Mouse (Mus musculus): ENCODE results near the gene 4933436I01Rik. TPM values are rescaled to one million over a fixed set of nuclear protein-coding genes. Genes with fewer than 3 reads are reported as not detected.

The 4933436I01Rik gene
- polyA plus RNA-seq (2015; fragmentation: Nextera tagmentation; extraction: Ambion mirVana), result not detected in 2 replicates

- Histone ChIP-seq H3K27ac (no peak within 1 kb of the TSS), H3K4me3 (replicated peaks) (no peak within 1 kb of the TSS), H3K9me3 (no peaks in the 10 kb centered on the region), H3K36me3 (no peaks in the 10 kb centered on the region), H3K27me3 (no peaks in the 10 kb centered on the region), H3K9ac (replicated peaks) (no peak within 1 kb of the TSS), H3K4me2 (replicated peaks) (no peak within 1 kb of the TSS), H3K4me1 (replicated peaks) (no peaks in the 10 kb centered on the region)
- 67% methylated on average over 1 of the region's 1 CpGs for WGBS
- no peak for ATAC-seq
These were observed at the start of gene 4933436I01Rik for GRCm38 (mm10) chrX:67921350-67921749. TSS of gene 4933436I01Rik (minus strand) at chrX:67921450.

DNA sequence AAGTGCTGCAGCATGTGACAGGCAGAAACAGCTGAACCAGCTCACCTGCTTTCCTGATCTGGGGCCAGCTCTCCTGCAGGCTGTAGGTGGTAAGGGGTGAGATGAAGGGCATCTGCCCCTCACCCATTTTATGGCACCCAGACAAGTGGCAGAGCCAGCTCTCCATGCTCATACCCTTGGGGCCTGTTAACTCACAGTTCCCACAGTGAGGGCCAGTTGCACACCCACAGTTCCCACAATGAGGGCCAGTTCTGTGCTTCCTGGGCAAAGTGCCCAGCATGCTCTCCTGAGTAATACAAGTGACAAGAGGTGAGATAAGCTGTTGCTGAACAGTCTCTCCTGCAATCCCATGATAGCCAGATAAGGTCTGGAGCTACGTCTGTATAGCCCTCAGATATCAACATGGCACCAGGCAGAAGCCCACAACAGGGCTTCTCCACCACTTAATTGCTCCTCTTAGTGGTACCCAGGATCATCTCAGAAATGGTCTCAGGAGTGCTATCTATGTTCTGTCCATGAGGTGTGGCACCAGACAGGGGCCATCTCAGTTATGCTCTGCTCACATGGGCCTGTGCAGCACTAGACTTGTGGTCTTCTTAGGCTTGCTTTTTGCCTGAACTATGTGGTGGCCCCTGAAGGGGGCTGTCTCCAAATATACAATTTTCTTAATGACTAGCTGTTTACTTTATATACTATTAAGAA is 3.7 kb upstream of the 4933436I01Rik start:
- no peak overlapping the region for H3K4me2 ChIP-seq (replicated peaks)
- H3K36me3 ChIP-seq, result no peaks in the 10 kb centered on the region
- H3K27me3 ChIP-seq, result no peaks in the 10 kb centered on the region
- no peak for ATAC-seq
- H3K4me1 ChIP-seq (replicated peaks), result no peaks in the 10 kb centered on the region
- H3K9ac ChIP-seq (replicated peaks), result no peak overlapping the region
- H3K4me3 ChIP-seq (replicated peaks), result no peak overlapping the region
- no peaks in the 10 kb centered on the region for H3K9me3 ChIP-seq
- no peak overlapping the region for H3K27ac ChIP-seq
- WGBS, result 83% methylated on average over 1 of the region's 1 CpGs

DNA sequence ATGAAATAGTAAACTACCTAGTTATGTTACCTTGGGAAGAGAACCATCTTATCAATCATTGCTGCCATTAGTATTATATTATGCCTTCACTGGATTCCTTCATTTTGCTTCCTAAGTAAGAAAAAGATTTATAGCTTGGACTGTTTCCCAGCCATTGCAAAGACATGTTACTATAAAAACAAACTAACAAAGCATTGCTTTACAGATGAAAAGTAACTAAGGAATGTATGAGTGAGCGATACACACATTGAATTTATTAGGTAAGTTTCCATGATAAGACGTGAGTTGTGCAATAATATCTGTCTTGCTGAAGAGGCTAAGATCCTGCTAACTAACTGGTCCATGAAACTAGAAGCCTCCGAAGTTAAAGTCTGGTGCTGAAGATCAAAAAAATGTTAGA is 37.8 kb downstream of the 4933436I01Rik start:
- no peak overlapping the region for H3K9ac ChIP-seq (replicated peaks)
- 87% methylated on average over 3 of the region's 3 CpGs for WGBS
- ATAC-seq, result no peak
- H3K27me3 ChIP-seq, result no peaks in the 10 kb centered on the region
- H3K27ac ChIP-seq, result no peak overlapping the region
- H3K4me3 ChIP-seq (replicated peaks), result no peak overlapping the region
- H3K4me1 ChIP-seq (replicated peaks), result no peaks in the 10 kb centered on the region
- no peak overlapping the region for H3K4me2 ChIP-seq (replicated peaks)
- no peaks in the 10 kb centered on the region for H3K9me3 ChIP-seq
- no peaks in the 10 kb centered on the region for H3K36me3 ChIP-seq

Other genes starting within 250 kb of the 4933436I01Rik start
- gene Gm1140, start 227.9 kb downstream of the 4933436I01Rik start, polyA plus RNA-seq (2015; fragmentation: Nextera tagmentation; extraction: Ambion mirVana), result not detected in 2 replicates
- not detected in 2 replicates for gene Gm14692, start 225.8 kb downstream of the 4933436I01Rik start, polyA plus RNA-seq (2015; fragmentation: Nextera tagmentation; extraction: Ambion mirVana)